In the genomic region with DNA sequence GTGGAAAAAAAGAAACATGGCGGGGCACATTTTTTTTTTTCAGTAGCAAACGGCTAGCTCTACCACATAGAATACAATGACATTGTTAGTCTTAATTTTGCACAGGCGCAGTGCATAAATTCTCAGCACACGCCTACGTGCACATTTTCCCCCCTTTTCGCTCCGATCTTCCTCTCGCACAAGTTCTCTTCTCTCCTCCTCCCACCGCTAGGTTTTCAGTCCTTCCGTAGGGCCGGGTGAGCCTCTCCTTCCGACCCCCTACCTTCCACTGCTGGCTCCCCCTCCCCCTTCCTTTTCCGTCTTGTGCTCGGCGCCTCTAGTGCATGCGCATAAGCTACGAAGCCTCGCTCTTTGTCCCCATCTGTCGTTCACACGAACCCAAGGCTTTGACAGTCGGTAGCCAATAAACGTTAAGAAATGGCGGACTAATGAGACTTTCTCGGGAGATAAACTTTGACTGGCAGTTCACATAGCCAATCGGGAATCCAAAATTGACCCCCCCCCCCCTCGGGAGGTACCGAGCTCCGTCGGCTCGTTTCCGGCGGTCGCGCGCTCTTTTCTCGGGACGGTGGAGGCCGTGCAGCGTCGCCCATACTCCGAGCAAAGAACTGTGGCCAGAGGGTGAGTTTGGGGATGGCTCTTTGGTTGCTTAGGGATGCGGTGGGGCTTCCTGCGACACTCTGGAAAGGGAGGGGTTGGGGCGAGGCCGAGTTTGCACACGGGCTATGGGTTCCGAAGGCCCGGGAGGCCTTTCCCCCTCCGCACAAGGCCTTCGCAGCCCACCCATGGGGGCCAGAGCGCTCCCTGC, we compare ENCODE assay signal across 8 mouse cellular contexts. TPM values are rescaled to one million over a fixed set of nuclear protein-coding genes. Genes with fewer than 3 reads are reported as not detected.
DNase-seq lines count a peak whose midpoint lies in the region; ATAC-seq and TF ChIP-seq lines count a peak whose summit lies in the region.

Nono (plus strand) TSS at position 177 of the 808 bp plus-strand sequence.

- peak within 1 kb of the TSS; percentile 80 for H3K9ac ChIP-seq in ES-Bruce4 (ENCODE audit: low read depth, poor library complexity, severe bottlenecking)
- peak within 1 kb of the TSS; percentile 87 for H3K9ac ChIP-seq in forebrain, embryonic 13.5 days
- peak within 1 kb of the TSS; percentile 84 for H3K9ac ChIP-seq in liver, postnatal 0 days (replicated peaks)
- H3K9ac ChIP-seq in neural tube, embryonic 14.5 days (replicated peaks; ENCODE audit: low read depth, low read length) = peak within 1 kb of the TSS; percentile 86

- TF ChIP-seq POLR2A in ES-Bruce4 (IDR thresholded peaks at IDR 0.05; ENCODE audit: insufficient read depth, low read length) = no peak

- H3K4me1 ChIP-seq in ES-Bruce4 (ENCODE audit: control insufficient read depth, insufficient read depth, low read length) = no peaks in the 10 kb centered on the region
- peaks cover 18% of the 10 kb centered on the region for H3K4me1 ChIP-seq in forebrain, embryonic 13.5 days
- peaks cover 10% of the 10 kb centered on the region for H3K4me1 ChIP-seq in liver, postnatal 0 days (ENCODE audit: insufficient read depth)
- H3K4me1 ChIP-seq in neural tube, embryonic 14.5 days (ENCODE audit: control insufficient read depth, insufficient read depth, low read length) = no peaks in the 10 kb centered on the region

- TF ChIP-seq EP300 in ES-Bruce4 (IDR thresholded peaks at IDR 0.05; ENCODE audit: insufficient read depth, low read depth, low read length) = no peak
- TF ChIP-seq EP300 in liver, postnatal 0 days (IDR thresholded peaks at IDR 0.05; ENCODE audit: low read depth) = peak; percentile 24; the same call in 1 of the 2 replicates

- TF ChIP-seq CTCF in ES-Bruce4 (IDR thresholded peaks at IDR 0.05; ENCODE audit: low read depth, low read length) = no peak
- peak; percentile 50 for TF ChIP-seq CTCF in liver, postnatal 0 days (IDR thresholded peaks at IDR 0.05; ENCODE audit: low read depth)

- peak; percentile 87 to 88 for DNase-seq in heart, postnatal 10 days
- peak; percentile 75 for DNase-seq in large intestine, adult 2 months (ENCODE audit: low read depth, low spot score)
- DNase-seq in liver, postnatal 0 days = peak; percentile 89
- DNase-seq in testis, postnatal 10 days (ENCODE audit: low spot score) = peak; percentile 81

- peaks cover 22% of the 10 kb centered on the region for H3K36me3 ChIP-seq in ES-Bruce4 (ENCODE audit: control insufficient read depth, insufficient read depth, low read length, poor library complexity, severe bottlenecking)
- peaks cover 17% of the 10 kb centered on the region; the same call in 1 of the 2 replicates for H3K36me3 ChIP-seq in forebrain, embryonic 13.5 days (ENCODE audit: poor library complexity, severe bottlenecking)
- peaks cover 6% of the 10 kb centered on the region; the same call in 1 of the 2 replicates for H3K36me3 ChIP-seq in liver, postnatal 0 days (replicated peaks; ENCODE audit: insufficient read depth, low read length)
- no peaks in the 10 kb centered on the region for H3K36me3 ChIP-seq in neural tube, embryonic 14.5 days (ENCODE audit: control insufficient read depth, insufficient read depth, low read length)

- 22% methylated on average over 49 of the region's 51 CpGs for whole genome bisulfite sequencing in forebrain, embryonic 13.5 days
- 19% methylated on average over 50 of the region's 51 CpGs for WGBS in large intestine, adult 2 months
- 22% methylated on average over 48 of the region's 51 CpGs for WGBS in liver, postnatal 0 days (ENCODE audit: insufficient replicate concordance)
- WGBS in neural tube, embryonic 14.5 days = 17% methylated on average over 50 of the region's 51 CpGs

- peak within 1 kb of the TSS; percentile 95 for H3K4me3 ChIP-seq in ES-Bruce4 (ENCODE audit: low read depth, low read length)
- peak within 1 kb of the TSS; percentile 65 for H3K4me3 ChIP-seq in forebrain, embryonic 13.5 days
- H3K4me3 ChIP-seq in liver, postnatal 0 days (ENCODE audit: low read depth, low read length) = peak within 1 kb of the TSS; percentile 73
- peak within 1 kb of the TSS; percentile 56 for H3K4me3 ChIP-seq in neural tube, embryonic 14.5 days (ENCODE audit: low read depth, low read length)

- H3K4me2 ChIP-seq in forebrain, embryonic 13.5 days = peak within 1 kb of the TSS; percentile 62
- H3K4me2 ChIP-seq in liver, postnatal 0 days (ENCODE audit: low read depth, low read length) = peak within 1 kb of the TSS; percentile 71
- peak within 1 kb of the TSS; percentile 46 for H3K4me2 ChIP-seq in neural tube, embryonic 14.5 days (ENCODE audit: low read depth, low read length)

- H3K9me3 ChIP-seq in ES-Bruce4 (replicated peaks; ENCODE audit: control insufficient read depth, insufficient read depth, low read length, poor library complexity, severe bottlenecking) = no peaks in the 10 kb centered on the region
- H3K9me3 ChIP-seq in forebrain, embryonic 13.5 days (replicated peaks) = no peaks in the 10 kb centered on the region
- H3K9me3 ChIP-seq in liver, postnatal 0 days (ENCODE audit: low read length) = no peaks in the 10 kb centered on the region
- H3K9me3 ChIP-seq in neural tube, embryonic 14.5 days (ENCODE audit: control insufficient read depth, low read length) = no peaks in the 10 kb centered on the region

- peak within 1 kb of the TSS; percentile 94 for H3K27ac ChIP-seq in ES-Bruce4 (ENCODE audit: insufficient read depth, low read length)
- H3K27ac ChIP-seq in forebrain, embryonic 13.5 days = peak within 1 kb of the TSS; percentile 96
- H3K27ac ChIP-seq in liver, postnatal 0 days (ENCODE audit: low read depth) = peak within 1 kb of the TSS; percentile 90
- H3K27ac ChIP-seq in neural tube, embryonic 14.5 days (ENCODE audit: low read depth, low read length) = peak within 1 kb of the TSS; percentile 90

- intact Hi-C loops in heart, postnatal 10 days (cut with DNase I) = loop anchor here (1.0 to 10.0 kb wide), 2 partner anchors 10 to 155 kb away; partner anchors contain the start of gene Med12

- no peaks in the 10 kb centered on the region for H3K27me3 ChIP-seq in ES-Bruce4 (ENCODE audit: control insufficient read depth, insufficient read depth, low read length, poor library complexity, severe bottlenecking)
- no peaks in the 10 kb centered on the region for H3K27me3 ChIP-seq in forebrain, embryonic 13.5 days
- H3K27me3 ChIP-seq in liver, postnatal 0 days (ENCODE audit: insufficient read depth, low read length) = no peaks in the 10 kb centered on the region
- no peaks in the 10 kb centered on the region for H3K27me3 ChIP-seq in neural tube, embryonic 14.5 days (ENCODE audit: control insufficient read depth, insufficient read depth, low read length)

- ATAC-seq in cerebellum, adult (ENCODE audit: insufficient number of reproducible peaks, low FRiP score, low TSS enrichment) = peak; percentile 99
- ATAC-seq in forebrain, embryonic 13.5 days = peak; percentile 96
- ATAC-seq in liver, postnatal 0 days = peak; percentile 94
- peak; percentile 96 for ATAC-seq in neural tube, embryonic 14.5 days (ENCODE audit: low read depth)

RNA-seq across cellular contexts. Expression of gene Nono, which starts in this region (rescaled TPM):
- polyA plus RNA-seq in ES-Bruce4 (2011; ENCODE audit: insufficient read depth, insufficient read length, low read depth, missing spikeins) = 464 and 501 TPM in 2 replicates
- 558 and 566 TPM in 2 replicates for polyA plus RNA-seq in forebrain, embryonic 13.5 days (2015; fragmentation: Nextera tagmentation; extraction: Ambion mirVana)
- total RNA-seq in heart, postnatal 10 days (2021) = 100 to 1,000 TPM; 134 to 135 TPM
- 89.2 and 104 TPM in 2 replicates for polyA plus RNA-seq in large intestine, adult 2 months (2012; rRNA removed)
- 59.7 and 61.7 TPM in 2 replicates for polyA plus RNA-seq in liver, postnatal 0 days (2015; fragmentation: Nextera tagmentation; extraction: Ambion mirVana)
- polyA plus RNA-seq in neural tube, embryonic 14.5 days (2014; fragmentation: Nextera tagmentation; extraction: Ambion mirVana) = 237 and 332 TPM in 2 replicates

Comparison
In these comparisons a context has a peak if more than half of its experiments do, and no peak if none do; other contexts are left out.
1. Peak in every context shown above with its lines: DNase-seq, ATAC-seq, H3K4me3 ChIP-seq and H3K27ac ChIP-seq.